Mouse (Mus musculus): ENCODE results near the gene Oasl1. TPM values are rescaled to one million over a fixed set of nuclear protein-coding genes. Genes with fewer than 3 reads are reported as not detected.

The Oasl1 gene
- total and polyA plus RNA-seq, 2 experiments from 2014 or later: 0.73 to 1.7 TPM

DNA sequence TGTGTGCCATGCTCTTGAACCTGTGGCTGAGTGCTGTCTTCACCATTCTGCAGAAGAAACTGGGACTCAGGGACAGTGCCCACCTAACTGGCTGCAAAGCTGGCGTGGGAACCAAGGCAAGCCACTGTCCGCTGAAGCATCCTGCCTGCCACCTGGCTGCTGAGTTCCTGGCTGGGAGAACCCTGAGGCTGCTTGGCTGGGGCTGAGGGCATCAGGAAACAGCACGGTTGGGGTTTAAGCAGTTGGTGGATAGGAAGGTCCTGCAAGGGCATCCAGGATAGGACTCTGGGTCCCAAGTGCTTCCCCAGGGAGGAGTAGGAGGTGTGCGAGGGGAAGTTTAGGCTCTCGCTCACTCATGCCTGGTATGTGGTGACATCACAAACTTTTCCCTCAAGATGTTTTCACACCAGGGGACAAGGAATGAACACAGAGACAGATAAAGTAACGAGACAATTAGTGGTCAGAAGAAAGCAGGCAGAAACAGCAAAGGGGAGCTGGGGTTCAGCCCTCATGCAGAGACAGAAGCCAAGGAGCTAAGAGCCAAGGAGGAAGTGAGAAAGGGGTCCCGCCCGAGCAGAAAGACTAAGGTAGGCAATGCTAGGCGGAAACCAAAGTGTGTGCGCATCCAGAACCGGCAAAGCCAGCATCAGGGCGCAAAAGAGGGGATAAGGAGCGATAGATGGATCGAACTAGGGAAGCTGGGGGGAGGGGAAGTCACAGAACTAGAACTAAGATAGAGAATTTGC lies 44.7 kb downstream of the Oasl1 start:
- no peak overlapping the region for H3K4me3 ChIP-seq (ENCODE audit: low read depth, low read length)
- no peak overlapping the region for H3K27ac ChIP-seq (ENCODE audit: low read depth, low read length)
- DNase-seq: no peak
- H3K36me3 ChIP-seq (ENCODE audit: insufficient read depth): no peaks in the 10 kb centered on the region
- no peak for ATAC-seq
- no peaks in the 10 kb centered on the region for H3K9me3 ChIP-seq (ENCODE audit: low read length)
- no peaks in the 10 kb centered on the region for H3K27me3 ChIP-seq (ENCODE audit: insufficient read depth, low read length)
- 37% methylated on average over 14 of the region's 14 CpGs for WGBS
- H3K4me2 ChIP-seq (ENCODE audit: low read depth): no peak overlapping the region
- TF ChIP-seq CTCF (IDR thresholded peaks at IDR 0.05; ENCODE audit: low read depth): no peak
- no peak overlapping the region for H3K9ac ChIP-seq
- no peaks in the 10 kb centered on the region for H3K4me1 ChIP-seq (ENCODE audit: insufficient read depth)

DNA sequence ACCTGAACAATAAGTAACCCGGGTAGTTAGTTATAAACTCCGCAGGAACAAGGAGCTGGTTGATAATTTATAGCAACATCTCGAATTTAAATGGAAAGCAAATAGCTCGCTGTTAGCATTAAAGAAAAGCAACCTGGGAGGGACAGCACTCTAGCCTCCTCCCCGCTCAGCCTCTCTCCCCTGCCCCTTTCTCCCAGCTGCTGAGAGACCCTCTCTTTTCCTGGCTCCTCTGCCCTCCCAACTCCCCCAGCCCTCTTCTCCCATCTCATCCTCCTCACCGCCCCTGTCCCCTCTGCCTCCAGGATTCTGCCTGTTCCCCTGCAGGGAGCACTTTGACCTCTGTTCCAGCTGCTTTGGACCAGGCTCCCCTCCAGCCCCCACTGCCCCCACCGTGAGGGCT lies 45.6 kb downstream of the Oasl1 start:
- ATAC-seq (no peak), DNase-seq (no peak)
- no peak overlapping the region for H3K4me3 ChIP-seq (ENCODE audit: low read depth, low read length)
- no peak overlapping the region for H3K4me2 ChIP-seq (ENCODE audit: low read depth)
- H3K4me1 ChIP-seq (ENCODE audit: insufficient read depth): no peaks in the 10 kb centered on the region
- WGBS: 23% methylated on average over 7 of the region's 7 CpGs
- no peaks in the 10 kb centered on the region for H3K27me3 ChIP-seq (ENCODE audit: insufficient read depth, low read length)
- H3K9ac ChIP-seq: no peak overlapping the region
- no peak for TF ChIP-seq CTCF (IDR thresholded peaks at IDR 0.05; ENCODE audit: low read depth)
- no peaks in the 10 kb centered on the region for H3K36me3 ChIP-seq (ENCODE audit: insufficient read depth)
- H3K27ac ChIP-seq (ENCODE audit: low read depth, low read length): no peak overlapping the region
- H3K9me3 ChIP-seq (ENCODE audit: low read length): no peaks in the 10 kb centered on the region

DNA sequence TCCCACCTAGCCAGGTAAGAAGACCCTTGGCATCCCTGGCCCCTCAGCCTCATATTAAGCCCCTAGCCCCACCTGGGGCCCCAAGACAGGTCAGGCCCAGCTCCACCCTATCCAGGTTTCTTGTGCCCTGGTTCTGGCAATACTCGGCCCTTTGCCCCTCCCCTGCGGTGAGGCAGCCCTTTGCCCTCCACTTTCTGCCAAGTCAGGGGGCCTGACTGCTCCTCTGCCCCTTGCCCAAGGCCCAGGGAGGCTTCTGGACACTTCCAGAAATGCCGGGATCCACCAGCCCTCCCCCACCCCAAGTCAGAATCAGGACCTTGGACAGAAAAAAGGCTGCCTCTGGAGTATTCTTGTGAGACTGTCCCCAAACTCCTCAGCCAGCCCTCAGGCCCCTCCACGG lies 46.0 kb downstream of the Oasl1 start:
- WGBS: 21% methylated on average over 4 of the region's 4 CpGs

DNA sequence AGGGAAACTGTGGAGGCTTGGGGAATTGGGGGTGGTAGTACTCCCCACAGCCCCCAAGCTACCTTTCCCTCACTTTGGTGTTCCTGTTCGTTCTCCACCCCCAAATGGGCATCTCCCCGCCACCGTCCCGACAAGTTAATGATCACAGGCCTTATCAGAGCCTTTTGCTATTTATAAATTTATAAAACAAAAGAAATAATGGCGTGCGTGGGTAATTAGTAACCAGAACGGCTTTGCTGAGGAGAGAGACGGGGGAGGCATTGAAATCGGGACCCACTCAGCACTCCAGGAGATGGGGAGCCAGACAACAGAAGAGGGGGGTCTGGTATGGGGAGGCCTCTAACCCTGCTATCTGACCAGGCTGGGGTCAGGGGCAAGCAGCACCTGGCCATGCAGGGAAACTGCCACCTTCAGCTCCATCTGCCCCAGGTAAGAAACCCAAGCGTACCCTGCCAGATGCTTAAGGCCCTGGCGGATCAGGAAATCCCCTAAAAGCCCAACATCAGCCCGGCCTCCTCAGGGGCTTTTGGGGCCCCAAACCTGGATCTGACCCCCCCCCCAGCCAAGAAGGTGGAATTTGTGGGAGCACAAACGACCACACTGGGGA lies 46.7 kb downstream of the Oasl1 start:
- Histone ChIP-seq H3K27ac (ENCODE audit: low read depth, low read length) (no peak overlapping the region), H3K4me2 (ENCODE audit: low read depth) (no peak overlapping the region), H3K36me3 (ENCODE audit: insufficient read depth) (no peaks in the 10 kb centered on the region), H3K9ac (no peak overlapping the region), H3K9me3 (ENCODE audit: low read length) (no peaks in the 10 kb centered on the region), H3K27me3 (ENCODE audit: insufficient read depth, low read length) (no peaks in the 10 kb centered on the region), H3K4me1 (ENCODE audit: insufficient read depth) (no peaks in the 10 kb centered on the region), H3K4me3 (ENCODE audit: low read depth, low read length) (no peak overlapping the region)
- ATAC-seq (no peak), DNase-seq (no peak)
- WGBS: 39% methylated on average over 13 of the region's 13 CpGs
- no peak for TF ChIP-seq CTCF (IDR thresholded peaks at IDR 0.05; ENCODE audit: low read depth)

More for the DNA sequence above, 46.0 kb downstream of the Oasl1 start:
- Histone ChIP-seq H3K4me3 (ENCODE audit: low read depth, low read length) (no peak overlapping the region), H3K9me3 (ENCODE audit: low read length) (no peaks in the 10 kb centered on the region), H3K27me3 (ENCODE audit: insufficient read depth, low read length) (no peaks in the 10 kb centered on the region), H3K4me1 (ENCODE audit: insufficient read depth) (no peaks in the 10 kb centered on the region), H3K9ac (no peak overlapping the region), H3K4me2 (ENCODE audit: low read depth) (no peak overlapping the region), H3K36me3 (ENCODE audit: insufficient read depth) (no peaks in the 10 kb centered on the region), H3K27ac (ENCODE audit: low read depth, low read length) (no peak overlapping the region)
- ATAC-seq (no peak), DNase-seq (no peak)
- TF ChIP-seq CTCF (IDR thresholded peaks at IDR 0.05; ENCODE audit: low read depth): no peak

DNA sequence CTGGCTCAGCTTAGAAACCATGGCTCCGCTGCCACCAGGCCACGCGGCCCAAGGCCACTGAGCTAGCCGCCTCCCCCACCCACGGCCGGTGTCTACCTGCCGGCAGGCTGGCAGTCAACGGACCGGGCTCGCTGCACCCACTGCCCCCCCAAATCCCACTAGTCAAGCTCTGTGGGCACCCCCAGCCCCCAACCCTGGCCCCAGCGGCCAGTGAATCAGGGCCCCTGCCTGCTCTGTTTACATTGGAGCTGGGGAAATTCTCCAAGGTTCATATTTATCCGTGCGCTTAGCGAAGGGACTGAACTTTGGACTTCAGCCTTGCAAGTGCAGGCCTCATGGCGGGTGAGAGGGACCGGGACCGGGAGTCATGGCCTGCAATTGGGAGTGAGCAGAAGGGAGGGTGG lies 47.8 kb downstream of the Oasl1 start, which contains the start of gene Hnf1a:
Gene Hnf1a, minus strand, starts transcription at position 271 of the 404 bp plus-strand sequence.
- H3K4me3 ChIP-seq (ENCODE audit: low read depth, low read length): no peak within 1 kb of the TSS
- WGBS: 86% methylated on average over 17 of the region's 17 CpGs
- H3K9ac ChIP-seq: no peak within 1 kb of the TSS
- no peak within 1 kb of the TSS for H3K27ac ChIP-seq (ENCODE audit: low read depth, low read length)
- ATAC-seq (no peak), DNase-seq (no peak)
- TF ChIP-seq CTCF (IDR thresholded peaks at IDR 0.05; ENCODE audit: low read depth): no peak
- no peaks in the 10 kb centered on the region for H3K27me3 ChIP-seq (ENCODE audit: insufficient read depth, low read length)
- no peaks in the 10 kb centered on the region for H3K36me3 ChIP-seq (ENCODE audit: insufficient read depth)
- H3K9me3 ChIP-seq (ENCODE audit: low read length): no peaks in the 10 kb centered on the region
- no peaks in the 10 kb centered on the region for H3K4me1 ChIP-seq (ENCODE audit: insufficient read depth)
- H3K4me2 ChIP-seq (ENCODE audit: low read depth): no peak within 1 kb of the TSS

DNA sequence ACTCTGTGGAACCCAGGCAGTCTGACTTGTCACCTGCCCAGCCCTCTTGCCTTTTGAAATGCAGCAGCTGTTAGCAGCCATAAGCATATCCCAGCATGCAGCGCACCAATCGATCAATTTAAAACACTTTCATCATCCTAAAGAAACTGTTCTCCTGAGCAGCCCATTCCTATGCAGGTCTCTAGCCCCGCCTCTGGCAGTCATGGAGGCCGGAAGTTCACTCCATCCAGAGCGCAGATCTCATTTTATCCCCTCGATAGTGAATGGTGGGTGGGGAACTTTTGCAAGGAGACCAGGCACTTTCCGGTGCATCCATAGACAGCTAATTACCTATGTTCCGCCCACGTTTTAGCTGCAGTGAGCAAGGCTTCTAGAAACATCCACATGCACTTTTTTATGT lies 49.2 kb downstream of the Oasl1 start:
- ATAC-seq (no peak), DNase-seq (no peak)
- Histone ChIP-seq H3K9ac (no peak overlapping the region), H3K9me3 (ENCODE audit: low read length) (no peaks in the 10 kb centered on the region), H3K4me1 (ENCODE audit: insufficient read depth) (no peaks in the 10 kb centered on the region), H3K4me2 (ENCODE audit: low read depth) (no peak overlapping the region), H3K36me3 (ENCODE audit: insufficient read depth) (no peaks in the 10 kb centered on the region), H3K4me3 (ENCODE audit: low read depth, low read length) (no peak overlapping the region), H3K27ac (ENCODE audit: low read depth, low read length) (no peak overlapping the region), H3K27me3 (ENCODE audit: insufficient read depth, low read length) (no peaks in the 10 kb centered on the region)
- TF ChIP-seq CTCF (IDR thresholded peaks at IDR 0.05; ENCODE audit: low read depth): no peak
- 84% methylated on average over 9 of the region's 9 CpGs for WGBS

DNA sequence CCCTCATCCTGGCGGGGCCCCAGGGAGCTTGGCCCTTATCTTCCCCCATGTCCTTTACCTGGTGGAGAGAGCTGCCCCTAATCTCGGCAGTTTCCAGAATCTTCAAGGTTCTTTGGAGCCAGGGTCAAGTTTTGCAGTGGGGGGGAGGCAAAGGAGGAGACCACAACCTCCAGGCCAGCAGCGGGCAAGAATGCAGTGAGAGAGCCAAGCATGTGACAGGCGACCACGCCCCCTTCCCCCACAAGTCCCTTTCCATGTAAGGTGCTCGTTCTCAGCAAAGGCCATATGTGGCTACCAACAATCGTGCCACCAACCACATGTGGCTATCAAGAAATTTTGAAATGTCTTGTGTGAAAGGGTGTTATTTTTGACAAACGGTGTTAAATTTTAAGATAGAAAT lies 50.1 kb downstream of the Oasl1 start:
- no peak for TF ChIP-seq CTCF (IDR thresholded peaks at IDR 0.05; ENCODE audit: low read depth)
- H3K4me1 ChIP-seq (ENCODE audit: insufficient read depth): no peaks in the 10 kb centered on the region
- H3K9ac ChIP-seq: no peak overlapping the region
- ATAC-seq (no peak), DNase-seq (no peak)
- 81% methylated on average over 8 of the region's 8 CpGs for WGBS
- no peak overlapping the region for H3K4me3 ChIP-seq (ENCODE audit: low read depth, low read length)
- H3K9me3 ChIP-seq (ENCODE audit: low read length): no peaks in the 10 kb centered on the region
- no peaks in the 10 kb centered on the region for H3K27me3 ChIP-seq (ENCODE audit: insufficient read depth, low read length)
- no peaks in the 10 kb centered on the region for H3K36me3 ChIP-seq (ENCODE audit: insufficient read depth)
- H3K27ac ChIP-seq (ENCODE audit: low read depth, low read length): no peak overlapping the region
- H3K4me2 ChIP-seq (ENCODE audit: low read depth): no peak overlapping the region

All from forebrain, postnatal 0 days (tissue).